Mouse (Mus musculus) frontal cortex, postnatal 25 days (tissue): ENCODE results near the gene Dync2li1.
A peak's percentile ranks its signal among the peaks of the same experiment; 100 is the strongest.

Source experiments
- DNase-seq, 2 experiments: peaks; one replicate each; pipeline ENCODE4 v3.0.0; 2022; ENCODE audit warnings: low spot score in 2 of 2

The Dync2li1 gene

DNA sequence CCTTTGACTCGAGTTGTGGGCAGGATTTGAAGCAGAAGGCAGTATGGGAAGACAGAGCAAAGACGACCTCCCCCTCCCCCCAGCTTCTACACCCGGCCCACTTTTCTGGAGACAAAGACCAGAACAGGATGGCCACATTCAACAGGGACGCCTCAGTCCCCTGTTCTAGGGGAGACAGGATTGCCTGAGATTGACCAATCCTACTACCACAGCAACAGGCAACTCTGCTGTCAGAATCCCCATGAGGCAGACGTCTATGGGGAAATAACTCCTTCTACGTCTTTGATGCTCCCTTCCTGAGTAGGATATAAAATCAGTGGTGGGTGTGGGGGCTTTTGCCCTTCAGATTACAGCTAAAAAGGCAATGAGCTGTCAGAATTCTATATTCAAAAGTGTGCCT, 58.0 kb downstream of the Dync2li1 start:
- DNase-seq: no peak

DNA sequence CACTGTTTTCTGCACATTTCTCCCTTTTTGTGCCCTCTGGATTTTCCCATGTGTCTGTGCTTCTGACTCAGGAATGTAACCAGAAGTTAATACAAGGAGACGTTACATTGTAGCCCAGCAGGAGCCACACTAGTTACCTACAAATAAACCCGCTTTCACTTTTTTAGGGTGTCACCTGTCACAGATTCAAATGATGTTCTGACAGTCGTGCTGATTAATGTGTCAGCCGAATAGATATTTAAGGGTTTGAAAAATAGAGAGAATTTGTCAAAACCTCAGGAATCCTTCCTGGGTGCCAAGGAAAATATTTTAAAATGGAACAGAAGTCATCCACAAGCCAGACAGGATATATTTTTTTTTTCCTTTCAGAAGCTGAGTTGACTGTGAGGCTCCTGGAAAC, 59.0 kb downstream of the Dync2li1 start:
- DNase-seq: no peak

DNA sequence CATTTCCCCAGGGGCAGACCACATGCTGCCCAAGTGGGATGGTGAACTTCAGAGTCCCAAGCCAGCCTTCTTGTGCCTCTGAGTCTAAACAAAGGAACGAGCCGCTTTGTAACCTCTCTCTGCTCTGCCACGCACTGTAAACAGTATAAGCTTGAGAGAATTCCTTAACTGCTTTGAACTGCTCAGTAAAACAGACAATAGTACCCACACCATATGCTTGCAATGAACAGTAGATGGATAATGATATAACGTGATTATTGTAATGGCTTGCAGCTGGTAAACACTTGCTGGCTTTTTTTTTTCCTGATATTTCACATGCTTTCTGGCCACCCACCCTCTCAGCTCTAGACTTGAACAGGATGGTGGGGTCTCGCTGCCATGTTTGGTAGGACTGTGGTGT, 61.7 kb downstream of the Dync2li1 start:
- DNase-seq: no peak

DNA sequence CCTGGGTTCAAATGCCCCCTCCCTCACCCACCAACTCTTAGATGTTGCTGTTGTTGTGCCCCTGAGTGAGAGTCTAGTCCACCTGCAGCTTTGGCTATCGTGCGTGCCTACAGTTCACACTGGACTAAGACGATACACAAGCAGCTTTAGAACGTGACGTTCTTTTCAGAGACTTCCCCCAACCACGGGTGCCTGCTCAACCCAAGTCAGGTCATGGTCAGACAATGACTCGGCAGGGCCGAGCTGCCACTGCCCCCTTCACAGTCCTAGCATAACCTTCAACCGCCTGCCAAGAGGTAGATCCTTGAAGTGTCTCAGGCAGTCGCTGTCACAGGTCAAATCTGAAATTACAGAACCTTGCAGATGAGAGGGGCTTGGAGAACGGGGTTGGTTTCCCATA, 62.5 kb downstream of the Dync2li1 start:
- DNase-seq: no peak

DNA sequence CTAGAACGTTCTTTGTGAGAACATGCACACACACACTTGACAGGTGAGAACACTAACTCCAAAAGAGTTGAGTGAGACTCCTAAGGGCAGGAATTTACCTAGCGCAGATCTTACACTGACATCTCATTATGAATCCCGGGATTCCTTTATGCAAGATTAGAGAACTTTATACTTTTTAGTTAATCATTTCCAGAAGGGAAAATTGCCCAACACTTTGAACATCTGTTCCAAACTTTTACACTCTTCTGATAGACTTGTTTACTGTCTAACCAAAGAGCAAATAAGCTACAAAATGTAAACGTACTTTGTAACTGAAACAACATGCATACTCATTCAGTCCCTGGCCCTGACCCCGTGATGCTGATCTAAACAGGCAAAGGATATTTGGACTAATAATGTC, 63.0 kb downstream of the Dync2li1 start:
- no peak for DNase-seq

DNA sequence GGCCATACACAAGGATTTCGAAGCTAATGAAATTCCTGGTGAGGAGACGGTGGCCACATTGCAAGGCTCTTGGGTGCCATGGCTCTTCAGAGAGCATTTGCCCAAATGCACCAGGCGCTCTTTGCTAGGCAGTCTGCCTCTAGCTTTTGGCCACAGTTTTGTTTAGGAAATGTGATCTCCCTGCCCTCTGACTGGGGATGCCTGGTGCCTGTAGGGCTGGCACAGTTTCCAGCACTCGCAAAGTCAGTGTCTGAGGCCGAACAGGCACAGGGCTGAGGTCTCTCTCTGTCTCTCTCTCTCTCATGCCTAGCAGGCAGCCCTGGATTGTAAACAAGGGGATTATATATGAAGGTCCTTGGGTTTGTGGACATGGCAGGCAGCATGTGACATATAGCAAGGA, 63.8 kb downstream of the Dync2li1 start:
- DNase-seq: no peak

DNA sequence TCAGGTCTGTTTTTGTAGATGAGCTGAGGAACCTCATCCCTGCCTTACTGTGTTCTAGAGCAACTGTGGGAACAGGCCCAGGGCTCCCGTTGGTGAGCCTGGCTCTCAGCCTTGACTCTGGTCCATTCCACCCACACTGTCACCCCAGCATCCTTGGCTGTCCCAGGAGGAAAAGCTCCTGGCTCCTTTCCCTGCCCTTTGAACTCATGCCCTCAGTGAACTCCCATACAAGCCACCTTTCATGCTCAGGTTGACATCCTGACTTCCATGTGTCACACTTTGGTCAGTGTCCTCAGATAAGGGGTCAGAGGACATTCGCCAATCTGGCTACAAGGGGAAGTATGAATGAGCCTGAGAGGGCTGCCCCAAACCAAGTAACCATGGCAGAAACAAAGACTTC, 67.4 kb downstream of the Dync2li1 start:
- no peak for DNase-seq

DNA sequence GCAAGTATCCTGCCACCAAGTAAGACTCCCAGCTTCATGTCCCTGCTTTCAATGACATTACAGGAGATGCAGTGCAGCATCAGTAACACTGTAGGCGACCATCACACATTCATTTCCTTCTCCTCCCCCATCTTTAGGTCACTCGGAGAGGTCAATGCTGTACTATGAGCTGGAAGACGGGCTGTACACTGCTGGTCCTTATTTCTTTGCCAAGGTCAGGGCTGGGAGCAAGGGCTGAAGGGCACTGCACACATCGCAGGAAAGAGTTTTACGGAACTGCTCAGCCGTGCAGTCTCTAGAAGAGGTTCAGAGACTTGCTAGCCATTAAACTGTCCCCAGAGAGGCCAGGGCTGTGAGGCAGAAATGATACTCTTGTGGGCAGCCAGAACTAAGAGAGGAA, 70.2 kb downstream of the Dync2li1 start:
- no peak for DNase-seq

DNA sequence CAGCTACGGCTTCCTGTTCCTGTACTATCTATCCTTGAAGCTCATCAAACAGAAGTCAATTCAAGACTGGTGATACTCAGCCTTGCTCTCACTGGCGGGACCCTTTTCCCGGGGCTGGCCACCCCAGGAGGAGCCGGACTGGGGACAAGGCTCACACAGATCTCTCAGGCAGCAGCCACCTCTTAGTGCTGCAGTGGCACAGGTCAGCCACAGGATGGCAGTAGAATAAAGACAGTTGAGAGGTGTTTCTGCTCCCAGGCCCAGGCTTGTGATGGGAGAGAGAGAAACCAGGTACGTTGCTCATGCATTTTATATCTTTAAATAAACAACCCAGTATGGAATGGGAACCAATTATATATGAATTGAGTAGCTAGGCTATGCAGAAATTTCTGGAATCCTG, 72.4 kb downstream of the Dync2li1 start:
- DNase-seq: peak; percentile 48 to 49
